Comparison of ENCODE assay signal across 17 mouse cellular contexts in the genomic region with DNA sequence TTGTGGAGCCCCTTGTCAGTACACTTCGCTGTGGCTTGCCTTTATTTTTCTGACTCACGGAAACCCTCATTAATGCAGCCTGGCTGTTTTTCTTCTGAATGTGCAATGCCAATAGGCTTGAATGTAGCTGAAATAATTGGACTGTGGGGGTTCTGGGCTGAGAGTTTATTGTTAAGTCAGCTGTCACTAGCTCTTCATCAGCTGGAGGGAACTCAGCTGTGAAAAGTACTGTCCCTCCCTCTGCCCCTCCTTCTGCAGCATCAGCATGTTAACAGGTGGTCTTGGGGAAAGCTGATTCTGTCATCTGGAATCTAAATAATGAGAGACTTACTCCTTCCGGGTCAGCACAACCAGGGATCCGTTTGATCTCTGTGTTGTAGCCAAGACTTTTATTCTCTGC.
DNase-seq lines count a peak whose midpoint lies in the region; ATAC-seq and TF ChIP-seq lines count a peak whose summit lies in the region.
"Had no signal": no experiment of that assay in that cellular context is flagged by ENCODE, and none has a peak within 500 bp of the region (broad histone marks: within the 10 kb centered on the region; RNA-seq: fewer than 3 reads in every experiment).

No protein-coding gene starts in this region.

- no peaks in the 10 kb centered on the region for H3K4me1 ChIP-seq in heart, embryonic 10.5 days
- no peaks in the 10 kb centered on the region for H3K4me1 ChIP-seq in heart, embryonic 12.5 days (replicated peaks)
- H3K4me1 ChIP-seq in neural tube, embryonic 14.5 days (ENCODE audit: control insufficient read depth, insufficient read depth, low read length): no peaks in the 10 kb centered on the region
- 0 out of 2 replicates have a peak, but pooled peaks cover 2% of the 10 kb centered on the region for H3K4me1 ChIP-seq in neural tube, embryonic 15.5 days
- H3K4me1 ChIP-seq in hindbrain, postnatal 0 days (ENCODE audit: insufficient read depth, low read length): no peaks in the 10 kb centered on the region
- H3K4me1 ChIP-seq in liver, embryonic 11.5 days (replicated peaks; ENCODE audit: control insufficient read depth, insufficient read depth, low read length): no peaks in the 10 kb centered on the region

- no peaks in the 10 kb centered on the region for H3K27me3 ChIP-seq in heart, embryonic 10.5 days (ENCODE audit: insufficient read depth, poor library complexity, severe bottlenecking)
- H3K27me3 ChIP-seq in heart, embryonic 12.5 days (replicated peaks): no peaks in the 10 kb centered on the region
- H3K27me3 ChIP-seq in neural tube, embryonic 14.5 days (ENCODE audit: control insufficient read depth, insufficient read depth, low read length): no peaks in the 10 kb centered on the region
- no peaks in the 10 kb centered on the region for H3K27me3 ChIP-seq in neural tube, embryonic 15.5 days (replicated peaks)
- no peaks in the 10 kb centered on the region for H3K27me3 ChIP-seq in hindbrain, postnatal 0 days (ENCODE audit: insufficient read depth, low read length)
- H3K27me3 ChIP-seq in liver, embryonic 11.5 days (replicated peaks; ENCODE audit: control insufficient read depth, insufficient read depth, low read length): no peaks in the 10 kb centered on the region

- H3K36me3 ChIP-seq in heart, embryonic 10.5 days: no peaks in the 10 kb centered on the region
- H3K36me3 ChIP-seq in heart, embryonic 12.5 days: no peaks in the 10 kb centered on the region
- H3K36me3 ChIP-seq in neural tube, embryonic 14.5 days (ENCODE audit: control insufficient read depth, insufficient read depth, low read length): no peaks in the 10 kb centered on the region
- no peaks in the 10 kb centered on the region for H3K36me3 ChIP-seq in neural tube, embryonic 15.5 days
- no peaks in the 10 kb centered on the region for H3K36me3 ChIP-seq in hindbrain, postnatal 0 days (ENCODE audit: insufficient read depth, low read length)
- H3K36me3 ChIP-seq in liver, embryonic 11.5 days (ENCODE audit: control insufficient read depth, insufficient read depth, low read length): no peaks in the 10 kb centered on the region

- no peak overlapping the region for H3K9ac ChIP-seq in heart, embryonic 12.5 days
- H3K9ac ChIP-seq in neural tube, embryonic 14.5 days (replicated peaks; ENCODE audit: low read depth, low read length): no peak overlapping the region
- no peak overlapping the region for H3K9ac ChIP-seq in neural tube, embryonic 15.5 days (replicated peaks)
- no peak overlapping the region for H3K9ac ChIP-seq in hindbrain, postnatal 0 days (replicated peaks; ENCODE audit: low read length)
- no peak overlapping the region for H3K9ac ChIP-seq in liver, embryonic 11.5 days (ENCODE audit: low read depth, low read length)
- H3K9ac ChIP-seq: lung, embryonic 14.5 days had no signal

- H3K9me3 ChIP-seq in heart, embryonic 10.5 days: no peaks in the 10 kb centered on the region
- H3K9me3 ChIP-seq in heart, embryonic 12.5 days (replicated peaks): no peaks in the 10 kb centered on the region
- no peaks in the 10 kb centered on the region for H3K9me3 ChIP-seq in neural tube, embryonic 14.5 days (ENCODE audit: control insufficient read depth, low read length)
- H3K9me3 ChIP-seq in neural tube, embryonic 15.5 days (replicated peaks): no peaks in the 10 kb centered on the region
- H3K9me3 ChIP-seq in hindbrain, postnatal 0 days (ENCODE audit: low read length): no peaks in the 10 kb centered on the region
- no peaks in the 10 kb centered on the region for H3K9me3 ChIP-seq in liver, embryonic 11.5 days (ENCODE audit: control insufficient read depth, low read length)

- WGBS in heart, embryonic 10.5 days: 78% methylated on average over 4 of the region's 4 CpGs
- 77% methylated on average over 4 of the region's 4 CpGs for WGBS in heart, embryonic 12.5 days
- 54% methylated on average over 4 of the region's 4 CpGs for WGBS in neural tube, embryonic 14.5 days
- WGBS in neural tube, embryonic 15.5 days: 37% methylated on average over 4 of the region's 4 CpGs
- 25% methylated on average over 4 of the region's 4 CpGs for WGBS in hindbrain, postnatal 0 days
- 68% methylated on average over 4 of the region's 4 CpGs for WGBS in liver, embryonic 11.5 days

- H3K27ac ChIP-seq in heart, embryonic 10.5 days: no peak overlapping the region
- H3K27ac ChIP-seq in heart, embryonic 12.5 days (ENCODE audit: poor library complexity, severe bottlenecking): no peak overlapping the region
- no peak overlapping the region for H3K27ac ChIP-seq in neural tube, embryonic 14.5 days (ENCODE audit: low read depth, low read length)
- H3K27ac ChIP-seq in neural tube, embryonic 15.5 days (replicated peaks): no peak overlapping the region
- H3K27ac ChIP-seq in hindbrain, postnatal 0 days: no peak overlapping the region
- H3K27ac ChIP-seq in liver, embryonic 11.5 days (ENCODE audit: low read depth, low read length): no peak overlapping the region

- TF ChIP-seq CTCF in hindbrain, postnatal 0 days (IDR thresholded peaks at IDR 0.05; ENCODE audit: low read depth): no peak

- no peak for ATAC-seq in heart, embryonic 12.5 days (ENCODE audit: insufficient number of reproducible peaks, low FRiP score)
- ATAC-seq in neural tube, embryonic 14.5 days (ENCODE audit: low read depth): 0 out of 2 replicates have a peak, but pooled peaks have one; percentile 50
- ATAC-seq in neural tube, embryonic 15.5 days (ENCODE audit: low FRiP score): no peak
- ATAC-seq in hindbrain, postnatal 0 days: peak; percentile 65
- no peak for ATAC-seq in liver, embryonic 11.5 days (replicated peaks; ENCODE audit: low FRiP score)
- ATAC-seq: intestine, postnatal 0 days had no signal

- no peak overlapping the region for H3K4me2 ChIP-seq in heart, embryonic 12.5 days
- H3K4me2 ChIP-seq in neural tube, embryonic 14.5 days (ENCODE audit: low read depth, low read length): no peak overlapping the region
- no peak overlapping the region for H3K4me2 ChIP-seq in neural tube, embryonic 15.5 days
- no peak overlapping the region for H3K4me2 ChIP-seq in hindbrain, postnatal 0 days (ENCODE audit: low read depth, low read length)
- no peak overlapping the region for H3K4me2 ChIP-seq in liver, embryonic 11.5 days
- H3K4me2 ChIP-seq: lung, embryonic 14.5 days had no signal

- DNase-seq in heart, embryonic 10.5 days (ENCODE audit: low spot score): peak; percentile 19
- DNase-seq in hindbrain, postnatal 0 days (ENCODE audit: low spot score): peak; percentile 67
- DNase-seq in liver, embryonic 11.5 days (ENCODE audit: low spot score): no peak
- DNase-seq in kidney, adult 11 months: no peak
- no peak for DNase-seq in cerebellum, adult 9-11 months
- DNase-seq: adrenal gland, adult 8-10 months; B cell, adult 2 months; cerebellum, postnatal 25 days; heart, adult 11 months; heart, postnatal 10 days; liver; lung, embryonic 14.5 days; thymus, adult 18-20 months had no signal

- H3K4me3 ChIP-seq in heart, embryonic 10.5 days: no peak overlapping the region
- H3K4me3 ChIP-seq in heart, embryonic 12.5 days: no peak overlapping the region
- H3K4me3 ChIP-seq in neural tube, embryonic 14.5 days (ENCODE audit: low read depth, low read length): no peak overlapping the region
- no peak overlapping the region for H3K4me3 ChIP-seq in neural tube, embryonic 15.5 days (replicated peaks)
- no peak overlapping the region for H3K4me3 ChIP-seq in hindbrain, postnatal 0 days (ENCODE audit: low read length)
- H3K4me3 ChIP-seq in liver, embryonic 11.5 days (ENCODE audit: low read depth, low read length): no peak overlapping the region

Comparison
In these comparisons a context has a peak if more than half of its experiments do, and no peak if none do; other contexts are left out.
1. ATAC-seq: peak in neural tube, embryonic 14.5 days (single experiment) and hindbrain, postnatal 0 days (single experiment); none in heart, embryonic 12.5 days (single experiment), neural tube, embryonic 15.5 days (single experiment) and liver, embryonic 11.5 days (single experiment).
2. DNase-seq: peak in heart, embryonic 10.5 days (single experiment) and hindbrain, postnatal 0 days (single experiment); none in liver, embryonic 11.5 days (single experiment), kidney, adult 11 months (single experiment) and cerebellum, adult 9-11 months (single experiment).